Mouse (Mus musculus) bone marrow, adult 2 months (tissue): ENCODE results near the gene Hist3h2a.

Experiments
- CTCF ChIP-seq: fragments of 200-500 bp; IDR thresholded peaks from 2 replicates; pipeline ENCODE4 v1.5.1; 2011; ENCODE audit warnings: low read length, control low read depth; ENCODE audit not compliant: control insufficient read depth, insufficient read depth
- POLR2A ChIP-seq: fragments of 200-500 bp; IDR thresholded peaks from 2 replicates; pipeline ENCODE4 v1.6.1; 2011; ENCODE audit warnings: low read depth, mild to moderate bottlenecking, control low read depth, low read length, borderline replicate concordance; ENCODE audit not compliant: control insufficient read depth

GRCm38 (mm10) chr11:58999158-58999557, 44.7 kb downstream of the Hist3h2a start:
- no peak for TF ChIP-seq POLR2A
- TF ChIP-seq CTCF: no peak
